Mouse (Mus musculus) testis, adult 2 months (tissue): Measurements from ENCODE around the gene Cd274. TPM values are rescaled to one million over a fixed set of nuclear protein-coding genes. Genes with fewer than 3 reads are reported as not detected.
"Not testable (repeated sequence)": the region's sequence is repeated elsewhere in the genome, so short reads cannot be mapped to it uniquely, and the experiment has no call there.

Experiments used
- H3K27ac ChIP-seq: fragments of 200-500 bp; 2 replicates; pipeline ENCODE4 v1.5.1; 2012; ENCODE audit warnings: low read depth, low read length; ENCODE audit not compliant: control insufficient read depth, insufficient read depth
- H3K27me3 ChIP-seq: fragments of 200-500 bp; 2 replicates; pipeline ENCODE4 v1.6.1; 2012; ENCODE audit warnings: mild to moderate bottlenecking, low read length, moderate library complexity; ENCODE audit not compliant: control insufficient read depth, insufficient read depth
- H3K36me3 ChIP-seq: fragments of 200-500 bp; 2 replicates; pipeline ENCODE4 v1.6.1; 2012; ENCODE audit warnings: mild to moderate bottlenecking, low read length; ENCODE audit not compliant: control insufficient read depth, insufficient read depth
- H3K4me1 ChIP-seq: fragments of 200-500 bp; 2 replicates; pipeline ENCODE4 v1.6.1; 2012; ENCODE audit warnings: low read length; ENCODE audit not compliant: control insufficient read depth, insufficient read depth
- H3K4me3 ChIP-seq: fragments of 200-500 bp; 2 replicates; pipeline ENCODE4 v1.5.1; 2012; ENCODE audit warnings: low read depth, mild to moderate bottlenecking, low read length, moderate library complexity, mixed read lengths; ENCODE audit not compliant: control insufficient read depth
- CTCF ChIP-seq: fragments of 200-500 bp; IDR thresholded peaks from 2 replicates; pipeline ENCODE4 v1.5.1; 2012; ENCODE audit warnings: low read depth, mild to moderate bottlenecking, inconsistent platforms, low read length, moderate library complexity; ENCODE audit not compliant: control insufficient read depth, insufficient read depth, insufficient replicate concordance
- POLR2A ChIP-seq: fragments of 200-500 bp; IDR thresholded peaks from 2 replicates; pipeline ENCODE4 v1.6.1; 2012; ENCODE audit warnings: low read depth, mild to moderate bottlenecking, inconsistent platforms, low read length, moderate library complexity; ENCODE audit not compliant: control insufficient read depth
- polyA plus RNA-seq: library from polyadenylated mRNA; depleted of rRNA; stranded (reverse); fragments of >200 nt; gene quantifications from 2 replicates; pipeline ENCODE4 v1.2.3, GENCODE M21; 2012

The Cd274 gene
- polyA plus RNA-seq, 1 experiment = 1.3 TPM

DNA sequence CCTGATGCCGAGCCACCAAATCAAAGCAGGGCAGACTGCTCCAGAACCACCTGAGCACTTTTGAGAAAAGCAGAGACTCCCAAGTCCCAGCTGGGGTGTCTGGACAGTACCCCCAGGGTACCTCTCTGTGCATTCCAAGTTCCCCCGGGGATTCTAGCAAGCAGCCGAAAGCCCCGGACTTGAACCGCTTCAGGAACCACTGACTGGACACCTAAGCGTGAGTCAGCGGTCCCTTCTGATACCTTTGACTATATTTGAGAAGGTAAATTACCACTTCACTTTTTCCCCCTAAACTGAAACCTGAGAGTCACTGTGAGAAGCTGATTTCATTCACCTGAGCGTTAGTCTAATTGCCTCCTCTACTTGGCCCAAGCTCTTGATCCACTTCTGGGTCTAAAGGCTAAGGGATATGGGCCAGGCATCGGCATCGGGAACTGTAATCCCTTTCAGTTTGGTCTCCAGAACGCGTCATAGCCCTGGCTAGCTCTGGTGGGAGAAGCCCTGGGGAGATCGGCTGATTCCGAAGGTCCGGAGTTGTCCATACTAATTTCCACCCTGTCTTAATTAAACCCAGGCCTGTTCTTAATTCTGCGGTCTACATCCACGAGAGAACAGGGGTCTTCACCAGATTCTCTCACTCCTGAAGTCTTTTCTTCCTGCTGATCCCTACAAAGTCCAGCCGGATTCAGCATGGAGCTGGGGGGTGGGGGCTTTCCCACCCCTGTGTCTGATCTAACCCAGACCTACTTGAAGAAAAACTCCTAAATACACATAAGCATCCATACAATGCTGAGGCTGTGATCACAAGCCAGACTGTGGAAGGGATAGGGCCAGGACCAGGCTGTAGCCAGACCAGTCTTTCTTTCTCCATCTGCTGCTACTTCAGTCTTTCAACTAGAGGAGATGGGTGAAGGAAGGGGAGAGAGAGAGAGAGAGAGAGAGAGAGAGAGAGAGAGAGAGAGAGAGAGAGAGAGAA, 39.1 kb downstream of the Cd274 start:
- Histone ChIP-seq H3K4me3 (no peak overlapping the region), H3K27me3 (no peaks in the 10 kb centered on the region), H3K27ac (no peak overlapping the region), H3K36me3 (no peaks in the 10 kb centered on the region), H3K4me1 (peaks cover 2% of the 10 kb centered on the region; the same call in 1 of the 2 replicates)
- no peak for TF ChIP-seq POLR2A
- no peak for TF ChIP-seq CTCF

DNA sequence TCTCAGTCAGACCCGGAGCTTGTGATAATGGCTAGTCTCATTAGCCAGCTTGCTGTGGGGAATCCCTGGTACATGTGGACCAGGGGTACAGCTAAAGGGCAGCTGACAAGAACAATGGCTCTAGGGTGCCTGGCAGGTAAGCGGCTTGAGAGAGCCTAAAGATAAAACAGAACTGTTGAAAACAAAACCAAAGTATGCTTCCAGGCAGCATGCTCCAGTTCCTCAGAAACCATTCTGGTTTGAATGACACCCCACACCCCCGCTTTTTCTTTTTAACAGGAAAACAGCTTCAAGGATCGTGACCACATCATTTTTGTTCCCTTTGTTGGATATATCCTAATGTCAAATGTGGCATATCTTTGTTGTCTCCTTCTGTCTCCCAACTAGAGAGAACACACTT, 43.4 kb downstream of the Cd274 start, which contains the start of gene Pdcd1lg2:
Gene Pdcd1lg2, plus strand, starts transcription at position 301 of the 400 bp plus-strand sequence.
- H3K4me1 ChIP-seq = peaks cover 2% of the 10 kb centered on the region; the same call in 1 of the 2 replicates
- no peak within 1 kb of the TSS for H3K27ac ChIP-seq
- H3K27me3 ChIP-seq = no peaks in the 10 kb centered on the region
- no peaks in the 10 kb centered on the region for H3K36me3 ChIP-seq
- no peak within 1 kb of the TSS for H3K4me3 ChIP-seq
- TF ChIP-seq POLR2A (no peak), CTCF (no peak)

DNA sequence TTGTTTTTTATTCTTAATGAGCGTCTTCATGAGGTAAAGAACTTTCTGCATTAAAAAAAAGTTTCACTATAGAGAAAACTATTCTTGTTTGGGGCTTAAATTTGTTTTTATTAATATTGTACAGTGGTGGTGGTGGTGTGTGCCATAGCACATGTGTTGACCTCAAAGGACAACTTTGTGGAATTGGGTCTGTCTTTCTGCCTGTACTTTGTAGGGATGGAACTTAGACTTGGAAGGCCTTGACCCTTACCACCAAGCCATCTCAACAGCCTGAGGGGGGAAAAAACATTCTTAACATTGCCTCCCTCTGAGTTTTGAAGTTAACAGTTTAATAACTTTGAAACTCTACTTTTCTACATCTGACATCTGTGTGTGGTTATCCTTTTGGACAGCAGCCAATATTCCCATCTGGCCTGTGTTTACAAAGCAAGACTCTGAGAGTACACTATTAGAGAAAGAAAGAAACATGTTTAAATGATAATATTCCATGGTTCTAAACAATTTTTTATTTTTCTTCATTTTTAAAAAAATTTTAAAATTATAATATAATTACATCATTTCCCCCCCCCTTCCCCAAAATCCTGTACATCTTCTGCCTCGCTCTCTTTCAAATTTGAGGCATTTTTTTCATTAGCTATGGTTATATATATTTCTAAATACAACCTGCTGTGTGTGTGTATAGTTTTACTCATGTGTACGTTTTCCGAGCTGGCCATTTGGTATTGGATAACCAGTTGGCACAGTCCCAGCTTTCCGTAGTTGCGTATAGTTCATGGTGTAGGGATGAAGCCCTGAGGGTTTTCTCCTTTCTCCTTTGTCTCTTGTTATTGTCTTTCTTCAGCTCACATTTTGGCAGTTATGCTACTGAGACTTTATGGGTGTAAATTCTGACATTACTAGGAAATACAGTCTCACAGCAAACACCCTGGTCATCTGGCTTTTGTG, 45.5 kb downstream of the Cd274 start:
- no peak overlapping the region for H3K4me3 ChIP-seq
- no peaks in the 10 kb centered on the region for H3K36me3 ChIP-seq
- no peaks in the 10 kb centered on the region for H3K4me1 ChIP-seq
- no peaks in the 10 kb centered on the region for H3K27me3 ChIP-seq
- TF ChIP-seq CTCF (no peak), POLR2A (no peak)
- no peak overlapping the region for H3K27ac ChIP-seq

DNA sequence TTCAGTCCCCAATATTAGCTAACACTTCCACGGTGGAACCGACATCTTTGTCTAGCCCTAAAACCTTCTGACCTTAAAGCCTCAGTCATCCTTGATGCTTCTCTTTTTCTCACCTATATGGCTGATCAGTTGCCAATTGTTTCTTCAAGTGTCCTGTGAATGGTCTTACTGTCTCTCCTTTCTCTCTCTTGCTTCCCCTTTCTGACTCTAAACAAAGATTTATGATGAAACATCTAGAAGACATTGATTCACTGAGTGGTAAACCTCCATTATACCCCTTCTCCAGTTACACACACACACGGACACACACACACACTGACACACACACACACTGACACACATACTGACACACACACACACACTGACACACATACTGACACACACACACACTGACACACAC, 47.3 kb downstream of the Cd274 start:
- H3K27ac ChIP-seq = no peak overlapping the region
- H3K36me3 ChIP-seq = no peaks in the 10 kb centered on the region
- H3K4me1 ChIP-seq = peaks cover 3% of the 10 kb centered on the region; the same call in 1 of the 2 replicates
- H3K27me3 ChIP-seq = no peaks in the 10 kb centered on the region
- H3K4me3 ChIP-seq = no peak overlapping the region
- TF ChIP-seq POLR2A (no peak), CTCF (no peak)

DNA sequence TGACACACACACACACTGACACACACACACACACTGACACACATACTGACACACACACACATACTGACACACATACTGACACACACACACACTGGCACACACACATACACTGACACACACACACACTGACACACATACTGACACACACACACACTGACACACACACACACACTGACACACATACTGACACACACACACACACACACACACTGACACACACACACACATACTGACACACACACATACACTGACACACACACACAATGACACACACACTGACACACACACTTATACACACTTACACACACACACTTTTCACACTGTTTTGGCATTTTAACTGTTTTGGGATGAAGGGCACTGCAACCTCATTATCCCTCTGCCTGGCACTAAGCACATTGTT, 47.7 kb downstream of the Cd274 start:
- not testable (repeated sequence) for H3K36me3 ChIP-seq, H3K27ac ChIP-seq, H3K27me3 ChIP-seq, H3K4me1 ChIP-seq, H3K4me3 ChIP-seq

DNA sequence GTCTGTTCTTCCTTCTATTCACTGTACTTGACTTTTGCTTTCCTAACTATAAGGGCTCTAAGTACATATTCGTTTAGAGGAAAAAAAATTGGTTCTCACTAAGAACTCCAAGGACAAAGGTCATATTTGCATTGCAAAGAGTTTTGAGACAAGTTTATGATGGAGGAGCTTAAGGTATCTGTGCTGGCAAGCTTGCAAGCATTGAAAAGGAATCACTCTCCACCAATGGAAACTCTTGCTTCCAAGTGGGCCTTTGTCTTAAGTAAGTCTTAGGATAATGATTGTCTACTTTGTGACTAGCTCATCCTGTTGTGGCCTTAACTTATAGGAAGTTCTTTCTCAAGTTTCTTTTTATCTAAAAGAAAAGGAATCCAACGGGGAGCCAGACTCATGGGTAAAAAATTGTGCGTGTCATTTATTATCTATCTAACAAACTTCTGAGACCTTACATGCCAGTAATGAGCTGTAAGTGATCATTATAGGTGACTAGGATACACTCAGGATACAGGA, 49.2 kb downstream of the Cd274 start:
- TF ChIP-seq POLR2A (no peak), CTCF (no peak)
- peaks cover 3% of the 10 kb centered on the region; the same call in 1 of the 2 replicates for H3K4me1 ChIP-seq
- no peak overlapping the region for H3K27ac ChIP-seq
- H3K27me3 ChIP-seq = no peaks in the 10 kb centered on the region
- H3K36me3 ChIP-seq = no peaks in the 10 kb centered on the region
- no peak overlapping the region for H3K4me3 ChIP-seq

DNA sequence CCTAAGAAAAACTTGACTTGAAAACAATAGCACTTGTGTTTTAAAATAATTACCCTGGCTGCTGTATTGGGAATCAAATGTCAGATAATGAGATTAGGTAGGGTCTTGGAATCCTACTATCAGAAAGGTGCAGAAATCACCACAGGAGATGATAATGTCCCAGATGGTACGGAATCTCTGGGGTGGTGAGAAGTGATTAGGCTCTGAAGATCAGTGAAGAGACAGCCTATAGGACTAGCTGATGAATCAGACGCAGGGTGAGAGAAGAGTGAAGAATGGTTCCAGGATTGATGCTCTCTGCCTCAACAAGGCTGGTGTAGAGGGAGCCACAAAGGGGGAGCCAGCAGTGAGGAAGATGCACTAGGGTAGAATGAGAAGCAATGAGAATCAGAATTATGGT, 49.9 kb downstream of the Cd274 start:
- Histone ChIP-seq H3K27me3 (no peaks in the 10 kb centered on the region), H3K4me1 (peaks cover 3% of the 10 kb centered on the region; the same call in 1 of the 2 replicates), H3K36me3 (no peaks in the 10 kb centered on the region), H3K27ac (no peak overlapping the region), H3K4me3 (no peak overlapping the region)
- no peak for TF ChIP-seq CTCF
- TF ChIP-seq POLR2A = no peak
